Mouse (Mus musculus) adrenal gland, postnatal 4 days (tissue): ENCODE data around the gene Arpp21. TPM values are rescaled to one million over a fixed set of nuclear protein-coding genes. Genes with fewer than 3 reads are reported as not detected.
"Not testable (repeated sequence)": the region's sequence is repeated elsewhere in the genome, so short reads cannot be mapped to it uniquely, and the experiment has no call there.

Experiments
- DNase-seq, 2 experiments: peaks; one replicate each; pipeline ENCODE4 v3.0.0; 2021 to 2022; ENCODE audit warnings: low spot score in 2 of 2, mixed read lengths in 2 of 2
- total RNA-seq, 2 experiments: library from RNA; stranded (reverse); gene quantifications; 2 replicates each; pipeline ENCODE4 v1.2.3; 2021

Arpp21 gene
- total RNA-seq, 2 experiments from 2014 or later = 0.95 to 4.9 TPM

- no peak for DNase-seq
These were observed 132.9 kb downstream of the Arpp21 start for GRCm38 (mm10) chr9:112102852-112103192.

- no peak for DNase-seq
These were observed 133.4 kb downstream of the Arpp21 start for GRCm38 (mm10) chr9:112102155-112102851.

GRCm38 (mm10) chr9:112100841-112101595, 134.7 kb downstream of the Arpp21 start:
- no peak for DNase-seq

GRCm38 (mm10) chr9:112098267-112098666, 137.5 kb downstream of the Arpp21 start:
- DNase-seq = no peak

GRCm38 (mm10) chr9:112095708-112096107, 140.0 kb downstream of the Arpp21 start:
- no peak for DNase-seq

GRCm38 (mm10) chr9:112095198-112095597, 140.5 kb downstream of the Arpp21 start:
- DNase-seq = no peak

GRCm38 (mm10) chr9:112078903-112079302, 156.8 kb downstream of the Arpp21 start:
- no peak for DNase-seq

GRCm38 (mm10) chr9:112078453-112078852, 157.3 kb downstream of the Arpp21 start:
- no peak for DNase-seq

GRCm38 (mm10) chr9:112075273-112075672, 160.5 kb downstream of the Arpp21 start:
- no peak for DNase-seq

GRCm38 (mm10) chr9:112074872-112075271, 160.9 kb downstream of the Arpp21 start:
- DNase-seq = no peak

GRCm38 (mm10) chr9:112071368-112071767, 164.4 kb downstream of the Arpp21 start:
- no peak for DNase-seq

- no peak for DNase-seq
These were observed 164.8 kb downstream of the Arpp21 start for GRCm38 (mm10) chr9:112070961-112071360.

- DNase-seq = no peak
These were observed 167.5 kb downstream of the Arpp21 start for GRCm38 (mm10) chr9:112068250-112068649.

- DNase-seq = no peak
These were observed 174.9 kb downstream of the Arpp21 start for GRCm38 (mm10) chr9:112060696-112061425.

GRCm38 (mm10) chr9:112054807-112055381, 180.8 kb downstream of the Arpp21 start:
- DNase-seq = no peak

GRCm38 (mm10) chr9:112047903-112048467, 187.8 kb downstream of the Arpp21 start:
- DNase-seq = no peak

- no peak for DNase-seq
These were observed 195.2 kb downstream of the Arpp21 start for GRCm38 (mm10) chr9:112040566-112040965.

- no peak for DNase-seq
These were observed 198.0 kb downstream of the Arpp21 start for GRCm38 (mm10) chr9:112037732-112038131.

GRCm38 (mm10) chr9:112033840-112034239, 201.9 kb downstream of the Arpp21 start:
- DNase-seq = not testable (repeated sequence)

GRCm38 (mm10) chr9:112032169-112032568, 203.6 kb downstream of the Arpp21 start:
- DNase-seq = no peak

- no peak for DNase-seq
These were observed 212.1 kb downstream of the Arpp21 start for GRCm38 (mm10) chr9:112023562-112024015.
